Mouse (Mus musculus) fibroblast of lung, adult 2 months (primary cell): ENCODE measurements around the gene Kcnq5.
"Not testable (repeated sequence)": the region's sequence is repeated elsewhere in the genome, so short reads cannot be mapped to it uniquely, and the experiment has no call there.

Experiments used
- DNase-seq: peaks from one replicate; pipeline ENCODE4 v3.0.0-alpha.2; 2011; ENCODE audit warnings: low read depth

Kcnq5 gene

DNA sequence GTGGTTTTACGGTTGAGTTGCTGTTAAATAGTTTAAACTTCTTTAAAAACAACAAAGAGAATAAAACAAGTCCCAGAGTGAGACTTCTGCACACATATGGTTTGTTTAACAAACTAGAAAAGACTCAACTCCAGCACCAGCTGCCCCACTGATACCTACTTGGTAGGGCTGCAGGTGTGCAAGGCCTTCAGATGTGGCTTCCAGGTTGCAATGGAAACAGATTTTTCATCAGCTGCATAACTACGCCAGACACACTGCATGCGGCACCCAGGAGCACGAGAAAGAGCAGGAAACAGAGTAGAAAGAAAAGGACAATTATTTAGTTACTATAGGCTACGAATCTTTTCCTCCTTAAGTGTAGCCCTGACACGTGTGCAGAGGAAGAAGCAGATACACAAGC, 492.4 kb downstream of the Kcnq5 start:
- DNase-seq = no peak

DNA sequence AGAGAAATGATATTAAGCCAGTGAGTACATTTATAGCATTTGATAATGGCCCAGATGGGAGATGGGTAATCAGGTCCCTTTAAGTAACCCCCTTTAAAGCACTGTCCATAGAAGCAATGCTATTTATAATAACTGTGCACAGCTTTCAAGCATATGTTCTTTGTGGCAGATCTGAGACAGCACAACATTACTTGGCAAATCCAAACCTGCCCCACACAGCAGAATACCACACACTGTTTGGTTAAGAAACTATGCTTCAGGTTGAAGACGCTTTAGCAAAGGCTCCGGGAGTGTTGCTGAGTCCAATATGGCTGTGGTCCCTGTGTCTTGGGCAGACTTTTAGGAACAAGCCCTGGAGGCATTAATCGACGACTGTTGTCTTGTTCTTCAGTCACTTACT, 495.3 kb downstream of the Kcnq5 start:
- no peak for DNase-seq

- no peak for DNase-seq
Measured at GRCm38 (mm10) chr1:21460941-21461689, 500.6 kb downstream of the Kcnq5 start.

DNA sequence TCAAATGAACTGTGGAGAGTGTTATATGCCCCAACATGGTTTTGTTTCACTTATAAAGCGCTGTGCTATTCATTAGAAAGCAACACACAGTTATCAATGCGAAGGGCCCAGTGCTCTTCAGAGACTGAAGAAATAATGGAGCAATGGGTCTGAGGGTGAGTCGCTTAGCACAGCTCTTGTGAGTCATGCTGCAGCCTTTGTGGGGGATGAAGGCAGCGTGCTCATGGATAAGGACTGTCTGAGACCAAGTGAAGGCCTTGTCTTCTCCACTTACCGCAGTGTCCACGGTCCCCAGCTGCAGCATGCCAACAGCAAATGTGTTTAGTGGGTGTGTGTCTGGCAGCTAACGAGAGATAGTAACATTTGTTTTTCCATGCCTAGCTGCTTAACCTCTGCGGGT, 503.2 kb downstream of the Kcnq5 start:
- no peak for DNase-seq

GRCm38 (mm10) chr1:21455971-21456370, 505.8 kb downstream of the Kcnq5 start:
- DNase-seq = no peak

DNA sequence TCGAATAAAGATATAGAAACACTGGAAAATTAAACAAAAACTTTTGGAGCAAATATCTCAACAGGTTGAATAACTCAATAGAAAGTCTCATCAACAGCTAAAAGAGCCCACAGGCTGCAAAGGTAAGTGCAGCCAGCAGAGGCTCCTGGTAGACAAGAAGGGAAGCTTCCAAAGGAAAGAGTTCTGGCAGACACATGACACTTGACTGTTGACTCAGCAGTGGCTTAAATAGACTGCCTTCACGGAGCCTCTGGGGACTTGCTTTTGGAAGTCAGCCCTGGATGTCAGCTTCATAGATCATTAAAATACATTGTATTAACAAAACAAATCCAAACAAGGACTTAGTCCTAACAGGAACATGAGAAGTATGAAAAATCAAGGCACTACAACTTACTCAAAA, 513.5 kb downstream of the Kcnq5 start:
- DNase-seq = no peak

DNA sequence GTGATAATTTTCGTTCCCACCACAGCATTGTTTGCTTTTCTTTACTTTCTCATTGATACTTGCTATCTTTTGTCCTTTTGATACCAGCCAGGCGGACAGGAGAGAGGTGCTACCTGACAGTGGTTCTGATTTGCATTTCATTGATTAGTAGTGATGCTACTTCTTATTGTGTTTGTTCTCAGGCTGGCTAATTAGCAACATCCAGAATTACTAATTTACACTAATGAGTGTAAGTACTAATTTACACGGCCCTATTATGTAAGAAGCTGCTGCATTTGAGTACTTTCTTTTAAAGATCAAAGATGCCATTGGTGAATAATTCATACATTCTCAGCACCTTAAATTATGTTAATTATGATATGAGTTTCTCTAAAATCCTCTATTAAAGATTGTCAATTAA, 525.0 kb downstream of the Kcnq5 start:
- no peak for DNase-seq

- DNase-seq = no peak
Measured at GRCm38 (mm10) chr1:21434853-21435252, 526.9 kb downstream of the Kcnq5 start.

- no peak for DNase-seq
Measured at GRCm38 (mm10) chr1:21431666-21432065, 530.1 kb downstream of the Kcnq5 start.

GRCm38 (mm10) chr1:21428079-21428478, 533.7 kb downstream of the Kcnq5 start:
- DNase-seq = no peak

- DNase-seq = no peak
Measured at GRCm38 (mm10) chr1:21425654-21426053, 536.1 kb downstream of the Kcnq5 start.

DNA sequence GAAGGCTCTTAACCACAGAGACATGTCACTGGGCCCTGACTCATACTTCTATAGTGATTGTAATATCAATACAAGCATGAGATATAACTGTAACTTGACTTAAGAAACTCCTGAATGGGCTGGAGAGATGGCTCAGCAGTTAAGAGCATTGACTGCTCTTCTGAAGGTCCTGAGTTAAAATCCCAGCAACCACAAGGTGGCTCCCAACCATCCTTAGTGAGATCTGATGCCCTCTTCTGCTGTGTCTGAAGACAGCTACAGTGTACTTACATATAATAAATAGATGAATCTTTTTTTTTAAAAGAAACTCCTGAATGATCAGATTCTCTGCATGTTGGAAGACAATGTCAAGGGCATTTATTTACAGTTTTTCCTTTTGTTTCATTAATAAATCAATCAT, 542.4 kb downstream of the Kcnq5 start:
- no peak for DNase-seq

DNA sequence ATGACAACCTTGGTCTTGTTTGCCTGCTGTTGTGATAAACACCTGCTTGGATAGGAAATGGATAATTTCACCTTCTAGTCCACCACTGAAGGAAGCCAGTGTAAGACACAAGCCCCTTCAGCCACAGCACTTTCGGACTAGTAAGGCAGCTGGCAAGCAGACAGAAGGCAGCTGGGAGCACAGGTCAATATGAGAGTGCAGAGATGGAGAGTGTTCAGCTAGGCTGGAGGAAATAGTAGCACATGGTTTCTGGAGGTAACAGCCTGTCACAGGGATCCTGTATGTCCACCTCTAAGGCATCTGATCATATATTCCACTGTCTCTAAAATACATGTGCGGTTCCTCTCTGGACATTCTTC, 549.6 kb downstream of the Kcnq5 start:
- no peak for DNase-seq

DNA sequence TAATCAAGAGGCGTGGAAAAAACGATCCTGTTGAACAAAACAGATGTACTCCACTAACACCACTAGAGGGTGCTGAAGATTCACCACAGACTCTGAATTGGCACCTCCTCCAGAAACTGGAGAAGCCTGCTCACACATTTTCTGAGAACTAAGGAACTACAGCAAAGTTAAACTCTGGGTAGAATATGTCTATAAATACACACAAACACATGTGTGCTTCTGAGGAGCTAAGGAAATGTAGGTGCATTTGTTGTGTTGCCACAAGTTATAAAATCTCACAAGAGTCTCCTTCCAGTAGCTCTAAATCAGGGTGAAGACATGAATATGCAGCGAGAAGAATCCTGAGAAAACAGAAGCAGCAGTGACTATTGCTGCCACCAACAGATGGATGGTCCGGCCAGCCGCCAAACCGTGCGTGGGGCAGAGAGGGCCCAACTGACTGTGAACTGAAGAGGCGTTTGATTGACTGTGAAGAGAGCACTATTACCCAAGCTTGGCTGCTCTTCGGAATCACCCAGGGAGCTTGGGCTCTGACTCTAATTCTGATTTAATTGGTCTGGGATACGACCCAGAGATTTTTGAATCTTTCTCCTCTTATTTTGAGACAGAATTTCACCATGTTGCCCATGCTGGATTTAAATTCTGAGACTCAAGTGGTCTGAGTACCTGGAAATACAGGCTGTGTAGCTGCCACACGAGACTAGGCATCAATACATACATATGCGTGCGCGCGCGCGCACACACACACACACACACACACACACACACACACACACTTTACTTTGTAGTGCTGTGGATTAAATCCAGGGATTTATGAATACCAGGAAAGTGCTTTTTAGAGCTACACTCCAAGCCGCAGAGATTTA, 550.2 kb downstream of the Kcnq5 start:
- DNase-seq = peak; percentile 39

- no peak for DNase-seq
Measured at GRCm38 (mm10) chr1:21407266-21407665, 554.5 kb downstream of the Kcnq5 start.

DNA sequence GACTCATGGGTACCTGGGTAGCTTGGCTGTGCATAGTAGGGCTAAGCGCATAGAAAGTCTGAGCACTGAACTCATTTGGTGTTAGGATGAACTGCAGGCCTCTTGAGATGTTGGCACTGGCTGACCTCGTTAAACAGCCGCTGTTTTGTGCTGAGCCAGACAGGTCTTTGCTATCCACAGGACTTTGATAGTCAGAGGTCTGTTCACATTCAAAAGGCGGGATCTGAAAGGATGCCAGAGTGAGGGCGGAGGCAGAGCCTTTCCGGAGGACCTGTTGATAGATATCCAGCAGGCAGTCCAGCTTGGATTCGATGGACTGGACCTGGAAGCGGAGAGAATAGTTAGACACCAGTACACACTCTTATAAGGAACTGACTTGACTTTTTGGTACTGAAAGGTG, 558.9 kb downstream of the Kcnq5 start:
- DNase-seq = no peak

DNA sequence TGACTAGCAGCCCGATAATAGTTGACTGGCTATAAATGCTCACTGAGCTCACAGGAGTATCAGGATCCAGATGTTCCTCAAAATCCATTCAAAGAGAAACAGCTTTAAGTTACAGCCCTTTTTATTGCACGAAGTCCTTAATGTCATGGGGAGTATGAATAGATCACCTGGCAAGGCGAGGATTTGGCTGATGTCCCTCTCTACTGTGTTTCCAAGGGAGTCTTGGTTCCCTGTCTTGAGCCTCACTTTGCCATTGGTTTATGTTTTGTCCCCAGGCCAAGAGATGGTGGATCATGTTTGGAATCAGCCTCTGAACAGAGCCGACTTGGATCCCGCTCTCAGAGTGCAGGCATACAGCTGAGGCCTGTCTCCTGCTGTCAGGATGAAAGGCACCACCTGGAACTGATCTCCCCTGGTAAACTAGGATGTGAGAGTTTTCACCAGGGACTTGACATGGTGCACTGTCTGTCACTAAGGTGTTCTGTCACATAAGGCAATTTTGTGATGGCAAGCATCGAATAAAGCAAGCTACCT, 570.5 kb downstream of the Kcnq5 start:
- DNase-seq = no peak

DNA sequence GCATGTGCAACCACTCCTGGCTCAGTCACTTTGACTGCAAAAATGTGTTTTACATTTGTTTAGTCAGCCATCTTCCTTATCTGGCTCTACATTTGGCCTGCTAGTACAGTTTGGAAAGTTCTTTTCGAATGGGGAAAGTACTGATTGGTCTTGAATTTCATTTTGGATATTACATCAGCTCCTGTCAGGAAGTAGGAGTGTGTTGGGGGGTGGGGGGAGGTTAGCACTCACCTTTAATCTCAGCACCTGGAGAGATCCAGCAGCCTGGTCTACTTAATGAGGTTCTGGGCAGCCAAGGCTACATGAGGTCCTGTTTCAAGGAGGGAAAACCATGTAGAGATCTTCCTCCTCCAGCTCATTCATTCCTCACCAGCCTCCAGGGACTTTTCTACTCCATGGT, 578.5 kb downstream of the Kcnq5 start, which contains the start of gene Khdc1b:
Khdc1b (plus strand) TSS at position 301 of the 400 bp plus-strand sequence.
- DNase-seq = no peak

- not testable (repeated sequence) for DNase-seq
Measured at GRCm38 (mm10) chr1:21368031-21368430, 593.7 kb downstream of the Kcnq5 start, which contains the start of gene Khdc1c. TSS of gene Khdc1c (plus strand) at chr1:21368331.

DNA sequence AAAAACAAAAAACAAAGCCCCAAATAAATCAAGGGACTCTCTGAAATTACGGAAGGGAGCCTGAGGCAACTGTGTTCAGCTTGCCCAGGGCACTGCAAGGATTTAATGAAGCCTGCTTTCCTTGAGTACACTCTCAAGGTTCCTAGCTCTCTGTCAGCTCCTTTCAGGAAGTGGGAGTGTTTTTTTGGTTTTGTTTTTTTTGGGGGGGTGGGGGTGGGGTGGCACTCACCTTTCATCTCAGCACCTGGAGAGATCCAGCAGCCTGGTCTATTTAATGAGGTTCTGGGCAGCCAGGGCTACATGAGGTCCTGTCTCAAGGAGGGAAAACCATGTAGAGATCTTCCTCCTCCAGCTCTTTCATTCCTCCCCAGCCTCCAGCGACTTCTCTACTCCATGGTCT, 612.4 kb downstream of the Kcnq5 start, which contains the start of gene Khdc1a:
Khdc1a (plus strand) TSS at position 301 of the 400 bp plus-strand sequence.
- DNase-seq = no peak
